Mouse (Mus musculus) cortical plate, adult 2 months (tissue): ENCODE data around the gene Plekhm3.

ENCODE experiments used
- CTCF ChIP-seq: fragments of 200-500 bp; IDR thresholded peaks from 2 replicates; pipeline ENCODE4 v1.5.1; 2011; ENCODE audit warnings: mild to moderate bottlenecking, control low read depth, low read length; ENCODE audit not compliant: insufficient read depth; ENCODE audit errors: extremely low read depth
- POLR2A ChIP-seq: fragments of 200-500 bp; IDR thresholded peaks from 2 replicates; pipeline ENCODE4 v1.6.1; 2011; ENCODE audit warnings: mild to moderate bottlenecking, low read length, control low read depth; ENCODE audit not compliant: insufficient read depth; ENCODE audit errors: extremely low read depth

DNA sequence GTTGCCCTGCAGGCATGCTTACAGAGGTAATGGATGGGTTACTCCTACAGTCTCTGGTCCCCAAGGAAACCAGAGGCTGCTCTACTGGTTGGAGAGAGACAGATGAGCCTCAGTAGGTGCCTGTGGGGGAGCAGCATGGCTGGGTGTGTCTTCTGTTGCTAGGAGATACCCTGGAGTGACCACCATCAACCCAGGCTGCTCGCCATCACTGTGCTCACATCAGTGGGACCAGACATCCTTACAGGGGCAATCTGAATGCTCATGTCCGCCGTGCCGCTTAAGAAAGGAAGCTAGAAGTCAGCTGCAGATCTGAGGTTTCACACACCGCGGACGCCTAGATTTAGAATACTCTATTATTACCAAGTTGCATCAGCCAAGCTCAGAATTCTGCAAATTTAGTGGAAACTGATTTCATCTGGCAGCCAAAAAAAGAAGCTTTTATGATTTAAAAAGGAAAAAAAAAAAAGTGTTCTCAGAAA lies 21.7 kb upstream of the Plekhm3 start:
- TF ChIP-seq POLR2A, result peak; percentile 50; the same call in 1 of the 2 replicates
- TF ChIP-seq CTCF, result no peak
